Mouse (Mus musculus): ENCODE results near the gene Nudt9.

DNA sequence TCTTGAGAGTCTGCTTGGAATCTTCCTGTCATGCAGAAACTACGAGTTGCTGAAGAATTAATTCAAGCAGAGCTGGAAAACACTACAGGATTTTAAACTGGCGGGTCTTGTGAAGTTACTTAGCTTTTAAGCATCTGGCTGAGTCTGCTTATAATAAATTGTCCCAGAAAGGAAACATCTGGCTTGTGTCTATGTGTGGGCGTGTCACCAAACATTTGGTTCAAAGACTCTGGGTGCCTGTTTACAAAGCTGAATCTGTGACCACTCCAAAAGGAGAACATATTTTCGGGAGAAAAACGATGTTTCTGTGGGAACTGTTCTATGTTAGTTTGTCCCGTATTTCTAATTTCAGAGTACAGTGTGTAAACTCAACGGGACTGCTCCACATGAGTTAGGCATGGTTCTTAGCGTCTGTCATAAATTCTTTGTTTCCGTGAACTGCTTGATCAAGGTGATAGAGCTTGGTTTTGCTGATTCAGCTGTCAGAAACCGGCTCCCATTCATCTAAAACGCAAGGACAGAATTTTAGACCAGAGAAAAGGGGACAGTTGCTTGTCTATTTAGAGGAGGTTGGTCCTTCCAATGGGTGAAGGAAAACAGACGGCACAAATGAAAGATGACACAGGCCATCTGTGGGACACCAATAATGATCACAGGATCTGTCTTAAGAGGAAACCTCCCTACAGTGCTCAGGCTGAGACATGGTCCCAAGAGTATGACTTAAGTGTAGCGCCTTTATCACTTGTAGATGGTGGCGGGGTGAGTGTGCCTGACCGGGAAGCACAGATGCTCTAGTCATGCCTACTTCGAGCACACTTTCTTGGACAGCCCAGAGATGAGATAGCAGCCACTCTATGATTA is 50.2 kb downstream of the Nudt9 start:
- TF ChIP-seq CTCF (conservative IDR thresholded peaks at IDR 0.05; ENCODE audit: low read length) (no peak), NANOG (IDR thresholded peaks at IDR 0.05; ENCODE audit: borderline replicate concordance, low read length) (no peak), POU5F1 (IDR thresholded peaks at IDR 0.05; ENCODE audit: borderline replicate concordance, low read length) (no peak)
